Mouse (Mus musculus) retina, embryonic 14.5 days (tissue): ENCODE measurements around the gene Mbnl1.
A peak's percentile ranks its signal among the peaks of the same experiment; 100 is the strongest.
"Not testable (repeated sequence)": the region's sequence is repeated elsewhere in the genome, so short reads cannot be mapped to it uniquely, and the experiment has no call there.

ENCODE experiments used
- DNase-seq: peaks from one replicate; pipeline ENCODE4 v3.0.0-alpha.2; 2015; ENCODE audit warnings: low spot score

Gene Mbnl1

DNA sequence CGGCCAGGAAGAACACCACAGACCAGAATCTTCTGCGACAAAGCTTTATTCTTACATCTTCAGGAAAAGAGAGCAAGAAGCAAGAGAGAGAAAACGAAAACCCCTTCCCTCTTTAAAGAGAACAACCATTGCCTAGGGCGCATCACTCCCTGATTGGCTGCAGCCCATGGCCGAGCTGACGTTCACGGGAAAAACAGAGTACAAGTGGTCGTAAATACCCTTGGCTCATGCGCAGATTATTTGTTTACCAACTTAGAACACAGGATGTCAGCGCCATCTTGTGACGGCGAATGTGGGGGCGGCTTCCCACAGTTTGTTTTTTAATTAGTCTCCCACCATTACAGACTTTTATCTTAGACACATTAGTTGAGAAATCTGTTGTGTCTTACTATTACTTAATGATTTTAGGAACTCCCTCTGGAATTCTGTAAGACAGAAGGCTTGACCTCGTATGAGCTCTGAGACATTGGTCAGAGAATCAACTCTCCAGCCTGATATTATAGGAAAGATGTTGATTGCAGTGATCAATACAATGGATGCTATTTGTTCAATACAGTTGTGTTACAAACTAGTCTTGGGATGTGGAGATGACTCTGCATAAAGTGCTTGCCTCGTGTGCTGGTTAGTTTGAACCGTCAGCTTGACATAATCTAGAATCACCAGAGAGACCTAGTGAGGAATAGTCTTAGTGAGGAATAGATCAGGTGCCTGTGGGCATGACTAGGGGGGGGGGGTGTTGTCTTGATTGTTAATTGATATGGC, 22.3 kb downstream of the Mbnl1 start:
- not testable (repeated sequence) for DNase-seq

DNA sequence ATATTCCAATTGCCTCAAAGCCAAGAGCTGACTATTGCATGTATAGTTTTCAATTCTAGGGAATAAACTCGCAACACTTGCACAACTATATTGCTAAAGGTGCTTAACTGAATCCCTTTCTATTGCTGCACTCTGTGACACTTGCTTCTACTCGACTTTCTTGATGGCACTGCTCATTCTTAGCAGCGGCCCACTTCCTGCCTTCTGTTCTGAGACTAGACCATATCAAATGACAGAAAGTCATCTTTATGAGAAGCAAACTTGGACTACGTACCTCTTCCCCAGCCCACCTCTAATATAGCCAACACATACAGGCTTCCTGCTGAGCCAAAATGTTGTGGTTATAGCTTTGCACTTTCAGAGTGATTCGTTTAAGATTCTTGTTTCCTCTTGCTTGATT, 23.6 kb downstream of the Mbnl1 start:
- no peak for DNase-seq

DNA sequence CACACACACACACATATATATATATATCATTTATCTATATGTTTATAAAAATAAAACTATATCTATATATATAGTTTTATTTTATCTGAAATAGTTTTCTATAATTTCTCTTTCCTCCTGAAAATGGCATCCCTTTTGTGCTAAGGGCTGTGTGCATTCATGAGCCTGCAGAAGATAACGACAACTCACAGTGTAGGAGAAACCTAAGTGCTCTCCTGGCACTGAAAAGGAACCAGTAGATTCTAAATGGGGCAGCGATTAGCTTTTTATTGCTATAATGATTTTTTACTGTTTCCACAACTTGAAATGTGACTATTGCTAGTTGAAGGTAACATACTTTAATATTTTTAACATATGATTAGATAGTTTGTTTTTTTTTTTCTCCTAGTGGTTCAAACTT, 25.5 kb downstream of the Mbnl1 start:
- no peak for DNase-seq

DNA sequence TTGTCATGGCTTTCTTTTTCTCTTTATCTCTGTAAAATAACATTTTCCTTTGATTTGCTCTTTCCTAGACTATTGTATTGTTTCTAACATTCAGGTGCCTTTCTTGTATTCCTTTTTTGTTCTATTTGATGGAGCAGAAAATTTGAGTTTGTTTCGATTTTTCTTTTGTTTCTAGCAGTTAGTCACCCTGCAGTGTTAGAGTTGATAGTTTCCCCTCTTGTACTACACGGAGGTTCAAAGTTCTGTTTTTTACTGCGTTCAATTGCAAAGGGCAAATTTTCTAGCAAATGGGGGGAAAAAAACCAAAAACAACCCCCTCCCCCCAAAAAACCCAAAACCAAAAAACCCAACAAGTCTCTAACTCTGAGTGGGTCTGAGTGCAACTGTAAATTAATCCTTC, 26.0 kb downstream of the Mbnl1 start:
- DNase-seq = no peak

DNA sequence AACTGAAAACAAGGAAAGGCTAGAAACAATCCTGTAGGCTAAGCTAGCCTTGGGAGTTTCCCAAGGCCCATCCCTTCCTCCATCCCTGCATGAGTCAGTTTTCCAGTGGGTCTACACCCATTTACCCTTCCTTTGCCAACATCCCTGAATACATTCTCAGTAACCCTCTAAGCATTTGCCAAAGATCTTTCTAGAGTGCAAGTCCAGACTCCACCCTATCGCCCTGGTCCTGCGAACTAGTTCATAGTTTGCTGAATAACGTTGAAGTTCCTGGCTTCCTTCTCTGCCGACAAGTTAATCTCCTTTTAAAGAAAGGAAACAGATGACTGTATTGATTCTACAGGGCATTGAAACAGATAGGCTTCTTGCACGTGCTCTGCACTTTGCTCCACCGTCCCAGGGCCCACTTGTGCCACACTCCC, 26.5 kb downstream of the Mbnl1 start:
- DNase-seq = no peak

DNA sequence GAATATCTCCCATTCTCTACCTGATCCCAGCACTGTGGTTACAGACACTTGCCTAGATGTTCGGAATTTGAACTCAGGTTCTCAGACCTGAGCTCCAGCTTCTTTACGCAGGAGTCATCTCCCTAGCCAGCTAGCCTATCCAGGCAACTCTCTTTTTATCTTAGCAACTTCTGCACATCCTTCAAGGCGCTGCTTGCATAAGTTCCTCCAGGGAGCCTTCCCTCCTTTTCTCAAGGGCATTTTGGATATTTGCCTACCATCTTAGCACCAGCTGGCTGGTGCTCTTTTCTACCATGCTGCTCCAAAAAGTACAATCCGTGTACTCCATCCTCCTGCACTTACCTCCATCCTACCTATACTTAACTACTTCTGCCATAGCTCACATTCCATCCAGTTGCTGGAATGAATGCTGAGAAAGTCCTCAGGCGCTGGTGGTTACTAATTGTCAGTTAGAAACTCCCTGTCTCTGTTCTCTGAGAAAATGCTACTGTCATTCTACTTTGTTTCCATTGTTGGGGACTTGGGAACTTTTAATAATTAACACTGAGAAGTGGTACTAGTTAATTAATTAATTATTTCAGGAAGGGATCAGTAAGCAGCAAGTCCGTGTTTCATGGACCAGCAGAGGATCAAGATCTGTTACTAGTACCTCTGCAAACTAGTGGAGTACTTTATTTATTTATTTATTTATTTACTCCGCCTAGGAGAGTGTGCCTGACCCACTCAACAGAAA, 27.3 kb downstream of the Mbnl1 start:
- peak; percentile 29 for DNase-seq

DNA sequence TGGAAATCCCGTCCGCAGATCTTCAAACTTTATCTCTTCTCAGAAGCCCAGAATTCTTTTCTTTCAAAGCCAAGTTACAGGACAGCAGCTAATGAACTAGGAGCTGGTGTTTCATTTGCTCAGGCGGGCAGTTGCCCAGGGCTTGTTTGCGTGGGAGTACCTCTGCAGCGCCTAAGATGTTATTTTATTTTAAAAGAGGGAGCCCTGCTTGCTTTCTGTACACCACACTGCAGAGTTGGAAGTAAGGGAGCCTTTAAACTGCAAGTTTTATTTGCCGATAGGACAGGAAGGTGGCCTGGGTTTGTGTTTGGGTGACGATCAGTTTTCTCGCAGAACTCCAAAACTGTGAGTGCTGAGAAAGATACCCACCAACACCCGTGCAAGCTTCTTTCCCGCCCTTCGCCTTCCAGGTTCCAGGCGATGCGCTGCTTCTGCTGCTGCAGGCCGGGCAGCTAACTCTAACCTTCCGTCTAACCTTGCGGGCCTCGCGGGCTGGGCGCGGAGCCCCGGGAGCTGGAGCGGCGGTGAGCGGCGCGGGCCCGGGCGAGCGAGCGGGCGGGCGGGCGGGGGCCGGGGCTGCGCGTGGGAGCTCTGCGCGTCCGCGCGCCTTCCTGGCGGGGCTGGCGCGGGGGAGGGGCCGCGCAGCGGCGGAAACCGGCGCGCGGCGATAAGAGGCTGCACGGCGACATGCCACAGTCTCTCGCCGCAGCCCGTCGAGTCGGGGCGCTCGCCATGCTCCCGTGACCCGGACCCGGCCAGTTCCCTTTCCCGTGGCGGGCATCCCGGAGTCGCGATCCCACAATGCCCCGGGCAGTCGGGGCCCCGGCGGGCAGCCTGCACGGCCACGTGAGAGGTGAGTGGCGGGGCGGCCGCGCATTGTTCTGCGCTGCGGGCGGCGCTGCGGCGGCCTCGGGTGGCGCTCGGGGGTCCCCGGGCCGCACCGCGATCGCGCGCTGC, 28.2 kb downstream of the Mbnl1 start:
- peak; percentile 71 for DNase-seq

DNA sequence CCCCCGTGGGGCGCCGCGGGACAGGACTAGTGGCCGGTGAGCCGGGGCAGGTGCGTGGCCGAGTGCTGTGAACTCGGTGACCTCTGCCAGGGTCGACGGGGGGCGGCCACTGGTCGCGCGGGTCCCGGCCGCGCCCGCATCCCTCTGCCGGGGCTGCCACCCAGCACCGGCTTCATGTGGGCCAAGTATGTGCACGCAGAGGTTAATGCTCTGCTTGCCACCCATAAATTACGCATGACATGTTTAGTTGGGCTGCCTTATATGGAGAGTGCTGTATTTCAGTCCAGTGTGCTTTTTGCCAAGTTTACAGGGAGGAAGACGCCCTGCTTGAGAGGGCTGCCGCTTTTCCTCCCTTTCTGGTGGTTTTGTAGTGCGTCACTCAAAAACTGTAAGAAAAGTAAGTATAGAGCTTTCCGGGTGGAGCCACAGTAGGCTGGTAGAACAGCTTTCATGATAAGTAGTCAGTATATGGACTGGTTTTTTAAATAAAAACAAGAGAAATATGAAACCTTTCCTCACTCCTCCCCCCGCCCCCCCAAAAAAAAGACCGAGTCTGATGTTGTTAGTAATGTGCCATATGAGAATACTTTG, 29.0 kb downstream of the Mbnl1 start:
- DNase-seq = peak; percentile 53

DNA sequence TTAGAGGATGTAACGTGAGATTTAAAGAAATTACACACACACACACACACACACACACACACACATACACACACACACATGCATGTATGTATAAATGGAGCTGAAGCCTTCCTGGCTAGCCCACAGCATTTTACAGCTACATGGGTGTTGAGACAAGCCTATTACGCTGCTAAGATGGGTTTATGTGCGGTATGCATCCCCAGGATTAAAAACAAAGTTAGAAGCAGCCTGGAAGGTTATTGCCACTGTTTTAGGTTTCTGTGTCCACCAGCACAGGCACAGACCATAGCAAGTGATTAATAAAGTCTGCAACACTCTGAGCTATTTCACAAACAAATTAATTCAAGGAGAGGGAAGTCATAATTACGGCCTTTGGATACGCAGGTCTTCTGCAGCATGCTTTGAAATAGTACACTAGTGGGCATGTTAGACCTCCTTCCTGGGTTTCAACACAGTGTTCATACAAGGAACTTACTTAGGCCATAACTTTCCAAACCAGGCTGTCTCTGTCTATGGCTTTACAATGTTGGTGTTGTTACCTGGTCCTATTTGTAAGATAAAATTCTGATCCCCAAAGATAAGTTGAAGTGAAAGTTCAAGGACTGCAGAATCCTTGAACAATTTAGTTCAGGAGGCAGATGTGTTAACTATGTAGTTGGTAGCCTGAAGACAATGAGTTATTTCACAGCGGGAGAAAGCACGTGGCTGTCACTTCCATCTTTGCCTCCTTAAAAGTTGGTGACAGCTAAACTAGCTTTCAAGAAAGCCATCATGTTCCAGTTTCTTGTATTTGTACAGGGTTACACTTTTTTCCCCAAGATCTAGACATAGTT, 29.7 kb downstream of the Mbnl1 start:
- peak; percentile 29 for DNase-seq

DNA sequence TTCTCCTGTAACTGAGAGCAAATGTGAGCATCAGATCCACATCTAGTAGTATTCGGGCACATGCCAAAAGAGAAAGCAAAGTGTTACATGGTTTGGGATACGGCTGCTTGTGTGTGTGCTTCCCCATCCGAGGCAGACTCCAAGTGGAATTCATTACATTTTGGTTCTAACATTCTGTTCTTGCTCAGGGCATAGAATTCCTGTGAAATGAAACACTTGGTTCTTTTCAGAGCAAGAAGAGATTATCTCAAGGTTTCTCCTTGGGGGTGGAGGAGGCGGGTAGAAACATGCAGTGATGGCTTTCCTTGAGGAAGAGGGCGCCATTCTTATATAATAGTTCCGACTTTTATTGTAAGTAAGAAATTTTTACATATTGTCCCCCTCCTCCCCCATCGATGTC, 30.6 kb downstream of the Mbnl1 start:
- no peak for DNase-seq

DNA sequence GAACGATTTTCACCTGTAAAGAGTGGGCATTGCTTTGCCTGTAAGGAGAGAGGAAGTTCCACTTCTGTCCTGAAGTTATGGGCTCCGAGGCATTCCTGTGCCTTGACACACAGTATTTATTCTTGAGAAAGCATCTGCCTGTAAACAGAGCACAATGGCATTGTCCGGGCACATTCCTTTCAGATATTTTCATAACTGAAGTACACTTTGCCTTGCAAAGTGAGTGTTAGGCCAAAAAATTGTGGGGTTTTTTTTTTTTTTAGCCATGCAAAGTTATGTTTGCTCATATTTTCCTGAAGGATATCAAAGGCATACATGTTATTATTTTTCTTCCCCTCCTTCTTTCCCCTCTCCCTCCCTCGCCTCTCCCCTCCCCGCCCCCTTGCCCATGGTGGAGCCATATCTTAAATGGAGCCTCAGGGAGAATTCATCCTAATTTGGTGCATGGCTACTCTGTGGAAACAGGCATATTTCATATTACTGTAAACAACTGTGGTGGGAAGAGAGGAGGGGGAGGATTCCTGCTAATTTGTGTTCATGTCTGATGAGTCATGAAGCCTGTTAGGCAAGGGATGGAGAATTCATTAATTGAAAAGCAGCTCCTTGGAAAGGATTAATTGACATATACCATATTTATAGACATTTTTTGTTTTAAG, 32.3 kb downstream of the Mbnl1 start:
- DNase-seq = no peak

DNA sequence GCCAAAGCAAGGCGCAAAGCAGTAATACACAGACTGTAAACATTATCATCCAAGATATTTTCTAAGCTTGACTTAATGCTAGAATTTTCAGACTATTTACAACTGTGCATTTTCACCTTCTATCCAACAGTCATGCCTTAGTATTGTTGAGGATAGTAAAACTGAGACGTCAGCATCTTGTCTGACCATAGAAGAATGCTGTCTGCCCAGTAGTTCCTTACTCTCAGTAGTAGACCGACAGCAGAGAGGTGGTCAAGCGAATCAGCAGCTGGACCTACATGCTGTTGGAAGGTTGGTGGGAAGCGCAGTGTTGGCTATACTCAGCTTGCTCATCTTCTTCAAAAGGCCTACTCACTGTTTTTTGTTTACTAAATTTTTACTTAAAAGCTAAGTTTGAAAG, 34.2 kb downstream of the Mbnl1 start:
- DNase-seq = no peak

DNA sequence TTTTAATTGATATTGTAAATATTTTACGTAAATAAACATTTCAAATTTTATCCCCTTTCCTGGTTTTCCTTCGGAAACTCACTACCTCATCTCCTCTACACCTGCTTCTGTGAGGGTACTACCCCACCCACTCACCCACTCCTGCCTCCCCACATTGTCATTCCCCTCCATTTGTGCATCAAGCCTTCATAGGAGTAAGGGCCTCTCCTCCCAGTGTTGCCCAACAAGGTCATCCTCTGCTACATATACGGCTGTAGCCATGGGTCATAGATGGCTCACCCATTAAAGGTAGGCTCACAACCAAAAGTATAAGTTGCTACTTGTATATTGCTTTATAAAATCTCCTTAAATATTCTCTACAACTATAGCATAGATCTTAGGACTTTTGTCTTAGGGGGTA, 34.9 kb downstream of the Mbnl1 start:
- no peak for DNase-seq

DNA sequence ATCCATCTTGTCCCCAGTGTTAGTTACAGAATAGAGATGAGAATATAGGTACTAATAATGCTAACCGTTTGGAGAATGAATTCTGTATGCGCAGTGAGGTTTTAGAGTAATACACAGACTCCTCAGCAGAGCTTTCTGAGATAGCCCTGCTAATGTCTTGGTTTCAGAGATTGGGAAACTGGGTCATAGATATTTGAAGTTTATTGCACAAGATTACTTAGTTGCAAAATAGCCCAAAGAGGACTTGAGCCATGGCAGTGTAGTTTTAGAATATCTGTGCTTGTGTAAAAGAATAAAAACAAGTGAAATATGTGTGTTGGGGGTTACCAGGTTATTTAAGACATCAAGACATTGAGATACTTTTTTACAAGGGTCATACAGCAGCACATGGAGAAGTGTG, 35.3 kb downstream of the Mbnl1 start:
- no peak for DNase-seq

DNA sequence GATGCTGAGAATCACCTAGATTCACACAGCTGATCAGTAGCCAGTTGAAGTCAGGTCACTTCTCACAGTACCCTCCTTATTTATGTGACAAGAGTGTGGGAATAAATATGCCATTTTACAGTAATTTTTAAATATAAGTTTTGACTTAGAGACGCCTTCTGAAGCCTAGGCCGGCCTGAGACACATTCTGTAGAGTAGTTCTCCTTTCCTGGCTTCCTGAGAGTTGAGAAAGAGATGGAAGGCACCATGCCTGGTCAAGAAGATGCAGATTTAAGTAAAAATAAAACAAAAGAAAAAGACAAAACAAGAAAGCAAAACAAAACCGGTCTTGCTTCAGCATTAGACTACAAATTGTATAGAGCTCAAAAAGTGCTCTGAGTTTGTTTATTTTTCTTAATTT, 38.6 kb downstream of the Mbnl1 start:
- no peak for DNase-seq

DNA sequence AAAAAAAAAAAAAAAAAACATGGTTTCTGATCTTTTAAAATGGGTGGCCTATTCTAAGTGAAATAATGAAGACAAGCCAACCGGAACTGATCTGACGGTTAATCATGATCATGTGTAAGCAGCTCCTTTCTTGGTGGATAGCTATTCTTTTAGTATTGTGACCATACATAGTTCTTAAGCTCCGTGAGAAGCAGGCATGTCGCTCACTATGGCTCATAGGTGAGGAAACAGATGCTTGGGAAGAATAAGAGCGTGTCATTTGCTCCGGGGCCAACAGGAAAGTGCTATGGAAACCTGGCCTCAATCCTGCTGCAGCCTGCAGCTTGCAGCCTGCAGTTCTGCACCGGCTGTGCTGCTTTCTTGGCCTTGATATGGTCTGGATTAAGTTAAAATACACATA, 40.7 kb downstream of the Mbnl1 start:
- no peak for DNase-seq

DNA sequence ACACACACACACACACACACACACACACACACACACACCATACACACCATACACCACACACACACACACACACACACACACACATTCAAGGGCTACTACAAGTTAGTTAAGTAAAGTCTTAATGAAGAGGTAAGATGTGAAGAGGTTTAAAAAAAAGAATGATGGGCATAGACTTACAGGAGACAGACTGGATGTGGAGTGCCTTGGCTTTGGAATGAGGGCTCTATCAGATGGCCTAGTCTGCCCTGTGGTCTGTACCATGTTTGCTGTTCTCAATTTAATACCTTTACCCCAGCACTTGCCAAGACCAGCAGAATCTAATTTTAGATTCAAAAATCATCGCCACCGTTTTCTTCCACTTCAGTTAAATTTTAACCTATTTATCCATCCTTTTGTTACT, 41.1 kb downstream of the Mbnl1 start:
- no peak for DNase-seq

DNA sequence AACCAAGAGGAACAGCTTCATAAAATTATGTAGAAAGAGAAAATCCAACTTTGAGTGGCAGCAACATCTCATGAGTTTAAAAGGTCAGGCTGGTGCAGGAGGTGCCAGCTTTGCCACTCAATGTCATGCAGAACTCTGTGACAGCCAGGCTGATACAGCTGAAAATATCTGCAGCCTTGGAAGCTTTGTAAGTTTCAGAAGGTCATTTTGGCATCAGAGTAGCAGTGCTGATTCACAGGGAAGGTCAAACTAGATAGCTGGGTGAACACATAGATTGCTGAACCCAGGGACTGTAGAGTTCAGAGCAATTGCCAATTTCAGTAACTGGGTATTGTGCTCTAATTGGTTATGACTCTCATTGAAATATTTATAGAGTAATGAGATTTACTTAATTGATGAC, 42.8 kb downstream of the Mbnl1 start:
- DNase-seq = no peak

DNA sequence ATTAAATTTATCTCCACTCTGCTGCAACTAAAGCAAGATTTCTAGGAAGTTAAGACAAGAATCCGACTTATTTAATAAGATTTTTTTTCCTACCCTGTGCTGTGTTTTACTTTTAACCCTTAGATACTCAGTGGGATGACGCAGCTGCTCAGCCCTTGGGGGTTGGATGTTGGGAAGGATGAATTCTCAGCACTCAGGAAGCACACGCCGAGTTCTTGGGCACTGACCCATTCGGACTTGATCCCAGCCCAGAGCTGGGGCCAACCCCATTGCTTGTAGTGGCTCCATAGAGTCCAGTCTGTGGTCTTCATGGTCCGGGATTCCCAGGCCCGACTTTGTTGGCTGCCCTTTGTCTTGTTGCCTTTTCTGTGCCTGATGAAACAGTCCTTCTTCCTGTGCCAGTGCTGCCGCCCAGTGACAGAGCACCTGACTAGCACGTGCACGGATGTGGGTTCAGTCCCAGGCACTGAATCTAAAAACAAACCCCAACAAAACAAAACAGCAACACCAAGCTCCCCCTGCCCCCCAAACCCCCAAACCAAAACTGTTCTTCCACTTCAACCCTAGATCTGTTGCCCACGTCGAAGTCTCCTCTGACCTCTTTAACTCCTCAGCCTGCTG, 43.5 kb downstream of the Mbnl1 start:
- DNase-seq = peak; percentile 32

DNA sequence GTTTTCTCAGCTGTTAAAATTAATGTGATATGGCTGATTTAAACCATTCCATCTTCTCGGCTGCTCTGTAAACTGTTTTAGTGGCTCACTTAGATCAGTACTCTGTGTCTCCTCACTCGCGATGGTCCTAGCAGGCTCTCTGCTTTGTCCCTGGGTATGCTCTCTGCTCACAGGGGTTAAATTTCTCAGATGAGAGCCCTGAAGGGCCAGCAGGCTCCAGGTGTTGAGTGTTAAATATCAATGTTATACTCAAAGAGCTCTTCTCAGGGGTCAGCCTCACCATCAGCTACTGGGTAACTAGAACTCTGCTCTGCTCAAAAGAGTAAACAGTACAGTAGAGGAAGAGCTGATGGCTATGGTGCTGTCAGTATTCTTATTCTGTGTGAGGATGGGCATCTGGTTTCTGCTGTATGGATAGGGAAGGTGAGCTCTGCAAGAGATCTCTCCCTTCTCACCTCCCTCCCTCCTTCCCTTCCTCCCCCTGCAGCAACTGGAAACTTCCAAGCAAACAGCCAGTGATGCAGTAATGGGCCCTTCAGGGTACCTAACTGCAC, 44.7 kb downstream of the Mbnl1 start:
- DNase-seq = no peak
